Mouse (Mus musculus): ENCODE measurements at regions not wholly inside any gene's neighbourhood (a gene's known extent, or its start where the extent isn't known, plus 50 kb on each side); places are given as distances from the start of the nearest gene placed in this dataset.

- TF ChIP-seq EP300 (IDR thresholded peaks at IDR 0.05; ENCODE audit: low read length), result no peak
- no peak for TF ChIP-seq CTCF (conservative IDR thresholded peaks at IDR 0.05 in 1 of 2, IDR thresholded peaks at IDR 0.05 in 1 of 2; ENCODE audit: low read depth in 2 of 2, low read length in 2 of 2)
- no peak for TF ChIP-seq E2F4 (IDR thresholded peaks at IDR 0.05; ENCODE audit: insufficient replicate concordance, low read depth, low read length)
- no peak for TF ChIP-seq ZMIZ1 (IDR thresholded peaks at IDR 0.05; ENCODE audit: low read depth, low read length)
Measured at GRCm38 (mm10) chr3:19897140-19897539, 59.7 kb upstream of the Cp start.
